8 mouse cellular contexts compared by ENCODE assay signal in the genomic region with DNA sequence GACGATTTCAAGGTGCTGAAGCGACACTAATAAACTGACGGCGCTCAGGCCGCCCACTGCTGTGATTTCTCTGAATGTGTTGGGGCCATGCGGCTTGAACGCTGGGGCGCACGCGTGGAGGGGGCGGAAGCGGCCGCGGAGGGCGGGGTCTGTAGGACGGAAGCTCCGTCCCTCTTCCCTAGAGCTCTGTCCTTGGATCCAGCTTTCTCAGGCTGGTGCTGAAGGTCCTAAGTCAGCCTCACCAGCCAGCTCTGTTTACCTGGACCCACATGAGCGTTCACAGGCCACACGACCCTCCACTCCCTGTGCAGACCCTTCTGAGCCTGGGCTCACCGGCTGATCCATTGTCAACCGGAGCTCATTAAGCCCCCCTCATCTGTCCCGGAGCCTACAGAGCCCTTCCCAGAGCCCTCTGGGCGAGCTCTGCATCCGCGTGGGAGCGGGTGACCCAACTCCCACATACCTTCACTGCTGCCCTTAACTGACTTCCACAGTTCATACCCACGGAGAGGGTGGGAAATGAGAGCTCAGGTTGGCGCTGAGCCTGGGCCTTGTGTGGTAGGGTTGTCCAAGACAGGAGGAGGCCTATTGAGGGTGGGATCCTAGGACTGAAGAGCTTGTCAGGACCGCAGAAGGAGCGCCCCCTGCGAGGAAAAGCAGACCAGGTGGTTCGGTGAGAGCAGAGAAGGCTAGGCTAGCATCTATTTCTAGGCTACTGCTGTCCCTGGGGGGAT. TPM values are rescaled to one million over a fixed set of nuclear protein-coding genes. Genes with fewer than 3 reads are reported as not detected.
DNase-seq lines count a peak whose midpoint lies in the region; ATAC-seq and TF ChIP-seq lines count a peak whose summit lies in the region.

A gene (plus strand): TSS at position 174 of the 734 bp plus-strand sequence.

- peak within 1 kb of the TSS; percentile 48 for H3K4me3 ChIP-seq in heart, embryonic 12.5 days
- H3K4me3 ChIP-seq in kidney, postnatal 0 days (replicated peaks; ENCODE audit: low read depth, low read length): peak within 1 kb of the TSS; percentile 35
- peak within 1 kb of the TSS; percentile 61 for H3K4me3 ChIP-seq in liver, adult 2 months (ENCODE audit: insufficient read depth, low read depth, low read length)
- H3K4me3 ChIP-seq in myocyte: no peak within 1 kb of the TSS

- TF ChIP-seq CTCF in kidney, postnatal 0 days (IDR thresholded peaks at IDR 0.05; ENCODE audit: low read depth): no peak
- 0 out of 2 replicates have a peak, but pooled peaks have one; percentile 2 for TF ChIP-seq CTCF in liver, adult 2 months (IDR thresholded peaks at IDR 0.05; ENCODE audit: low read depth, low read length)

- peaks cover 27% of the 10 kb centered on the region for H3K36me3 ChIP-seq in heart, embryonic 12.5 days
- peaks cover 17% of the 10 kb centered on the region; the same call in 1 of the 2 replicates for H3K36me3 ChIP-seq in kidney, postnatal 0 days (ENCODE audit: insufficient read depth, low read length)
- H3K36me3 ChIP-seq in liver, adult 2 months (ENCODE audit: control insufficient read depth, insufficient read depth, low read length): no peaks in the 10 kb centered on the region
- peaks cover 34% of the 10 kb centered on the region for H3K36me3 ChIP-seq in myocyte (ENCODE audit: control insufficient read depth, insufficient read depth)

- H3K27me3 ChIP-seq in heart, embryonic 12.5 days (replicated peaks): no peaks in the 10 kb centered on the region
- H3K27me3 ChIP-seq in kidney, postnatal 0 days (ENCODE audit: insufficient read depth, low read length): no peaks in the 10 kb centered on the region
- no peaks in the 10 kb centered on the region for H3K27me3 ChIP-seq in liver, adult 2 months (ENCODE audit: control insufficient read depth, insufficient read depth, low read length)
- H3K27me3 ChIP-seq in myocyte (ENCODE audit: control insufficient read depth, insufficient read depth, insufficient read length): no peaks in the 10 kb centered on the region

- peaks cover 21% of the 10 kb centered on the region for H3K4me1 ChIP-seq in heart, embryonic 12.5 days (replicated peaks)
- H3K4me1 ChIP-seq in kidney, postnatal 0 days (replicated peaks; ENCODE audit: insufficient read depth, low read length): 0 out of 2 replicates have a peak, but pooled peaks cover 10% of the 10 kb centered on the region
- H3K4me1 ChIP-seq in liver, adult 2 months (ENCODE audit: control insufficient read depth, insufficient read depth, low read length): peaks cover 6% of the 10 kb centered on the region

- peak; percentile 74 for TF ChIP-seq POLR2A in liver, adult 2 months (IDR thresholded peaks at IDR 0.05; ENCODE audit: extremely low read depth, insufficient read depth, low read length)
- TF ChIP-seq POLR2A in myocyte (IDR thresholded peaks at IDR 0.05; ENCODE audit: insufficient read length, low read depth): peak; percentile 11

- peak within 1 kb of the TSS; percentile 92 for H3K4me2 ChIP-seq in heart, embryonic 12.5 days
- H3K4me2 ChIP-seq in kidney, postnatal 0 days (ENCODE audit: low read length): peak within 1 kb of the TSS; percentile 76
- no peak within 1 kb of the TSS for H3K4me2 ChIP-seq in myocyte (ENCODE audit: low read depth)

- no peaks in the 10 kb centered on the region for H3K79me2 ChIP-seq in liver, adult 2 months (ENCODE audit: control insufficient read depth, insufficient read depth, low read length)
- no peaks in the 10 kb centered on the region for H3K79me2 ChIP-seq in myocyte (ENCODE audit: control insufficient read depth, insufficient read depth)

- no peaks in the 10 kb centered on the region for H3K9me3 ChIP-seq in heart, embryonic 12.5 days (replicated peaks)
- H3K9me3 ChIP-seq in kidney, postnatal 0 days (replicated peaks; ENCODE audit: low read length): no peaks in the 10 kb centered on the region

- WGBS in heart, embryonic 12.5 days: 5% methylated on average over 32 of the region's 32 CpGs
- 2% methylated on average over 32 of the region's 32 CpGs for WGBS in kidney, postnatal 0 days
- 6% methylated on average over 32 of the region's 32 CpGs for WGBS in liver, adult 2 months

- peak; percentile 72 for ATAC-seq in erythroid progenitor cell, adult 5-6 weeks (replicated peaks; ENCODE audit: low FRiP score, poor library complexity, severe bottlenecking)
- ATAC-seq in heart, embryonic 12.5 days (ENCODE audit: insufficient number of reproducible peaks, low FRiP score): peak; percentile 91
- ATAC-seq in kidney, postnatal 0 days (replicated peaks; ENCODE audit: low FRiP score, low read depth): peak; percentile 87

- H3K9ac ChIP-seq in heart, embryonic 12.5 days: peak within 1 kb of the TSS; percentile 72
- peak within 1 kb of the TSS; percentile 52 for H3K9ac ChIP-seq in kidney, postnatal 0 days (ENCODE audit: low read depth, low read length)
- peak within 1 kb of the TSS; percentile 73 for H3K9ac ChIP-seq in liver, adult 2 months (ENCODE audit: low read depth, low read length)

- peak within 1 kb of the TSS; percentile 89 for H3K27ac ChIP-seq in heart, embryonic 12.5 days (ENCODE audit: poor library complexity, severe bottlenecking)
- H3K27ac ChIP-seq in kidney, postnatal 0 days: peak within 1 kb of the TSS; percentile 87
- peak within 1 kb of the TSS; percentile 75 for H3K27ac ChIP-seq in liver, adult 2 months (replicated peaks; ENCODE audit: insufficient read depth, low read depth, low read length)

- peak; percentile 90 for DNase-seq in A20 (ENCODE audit: low read depth, low spot score)
- DNase-seq in brain, embryonic 18.5 days (ENCODE audit: low read depth, low spot score): peak; percentile 80
- DNase-seq in kidney, postnatal 0 days (ENCODE audit: low spot score): peak; percentile 92
- DNase-seq in liver, adult 2 months (ENCODE audit: extremely low read depth, low read depth, low spot score): peak; percentile 75
- peak; percentile 77 to 87 for DNase-seq in spleen, postnatal 4 days (ENCODE audit: low spot score in 2 of 2)

- no peak within 1 kb of the TSS for H3ac ChIP-seq in myocyte (ENCODE audit: control insufficient read depth, insufficient read length)

TF ChIP-seq in myocyte, 11 proteins besides CTCF, POLR2A, EP300 and RAD21:
- TF ChIP-seq USF1 (IDR thresholded peaks at IDR 0.05; ENCODE audit: low read depth): no peak
- TF ChIP-seq TCF3 (IDR thresholded peaks at IDR 0.05; ENCODE audit: insufficient read length, low read depth): no peak
- TF ChIP-seq SRF (IDR thresholded peaks at IDR 0.05; ENCODE audit: control insufficient read depth, insufficient read length, low read depth): no peak
- no peak for TF ChIP-seq CEBPB (IDR thresholded peaks at IDR 0.05; ENCODE audit: insufficient read depth, poor library complexity, severe bottlenecking)
- no peak for TF ChIP-seq REST (IDR thresholded peaks at IDR 0.05; ENCODE audit: insufficient read depth, insufficient read length)
- no peak for TF ChIP-seq TCF12 (IDR thresholded peaks at IDR 0.05; ENCODE audit: insufficient read depth, poor library complexity, severe bottlenecking)
- TF ChIP-seq POLR2AphosphoS2 (IDR thresholded peaks at IDR 0.05; ENCODE audit: insufficient read length, low read depth): no peak
- TF ChIP-seq MYOG (IDR thresholded peaks at IDR 0.05; ENCODE audit: control insufficient read depth in 1 of 3, insufficient read depth in 1 of 3, insufficient read length in 2 of 3, low read depth in 2 of 3): no peak
- no peak for TF ChIP-seq MYOD1 (IDR thresholded peaks at IDR 0.05; ENCODE audit: control insufficient read depth in 1 of 3, insufficient read length in 2 of 3, low read depth in 2 of 3)
- no peak for TF ChIP-seq E2F4 (IDR thresholded peaks at IDR 0.05; ENCODE audit: insufficient read depth)
- no peak for TF ChIP-seq MAX (IDR thresholded peaks at IDR 0.05; ENCODE audit: low read depth)

RNA-seq across cellular contexts. Expression of the gene that starts here (rescaled TPM):
- not detected in 2 replicates for total RNA-seq in erythroid progenitor cell, adult 5-6 weeks (2015; ENCODE audit: low replicate concordance)
- not detected in 2 replicates for total RNA-seq in erythroid progenitor cell, adult 5-6 weeks (2017; ENCODE audit: low replicate concordance)
- polyA plus RNA-seq in heart, embryonic 12.5 days (2016; fragmentation: Nextera tagmentation; extraction: Ambion mirVana): not detected in 2 replicates
- polyA plus RNA-seq in kidney, postnatal 0 days (2015; fragmentation: Nextera tagmentation; extraction: Ambion mirVana): not detected in 2 replicates
- 0.20 TPM in 1 of 2 replicates, not detected in the other for total RNA-seq in liver, adult 2 months (2014; rRNA removed)
- polyA plus RNA-seq in liver, adult 2 months (2012; rRNA removed): 0.10 and 0.12 TPM in 2 replicates
- polyA plus RNA-seq in myocyte (2012; fragmentation: generic; extraction: Trizol): 0.11 TPM

Comparison
In these comparisons a context has a peak if more than half of its experiments do, and no peak if none do; other contexts are left out.
1. Peak in ATAC-seq in erythroid progenitor cell, adult 5-6 weeks; RNA of the gene not detected or under 1 TPM.
2. Peak in ATAC-seq, H3K4me3 ChIP-seq, H3K27ac ChIP-seq, H3K9ac ChIP-seq and H3K4me2 ChIP-seq in heart, embryonic 12.5 days; RNA of the gene not detected or under 1 TPM.
3. Peak in DNase-seq, ATAC-seq, H3K4me3 ChIP-seq, H3K27ac ChIP-seq, H3K9ac ChIP-seq and H3K4me2 ChIP-seq in kidney, postnatal 0 days; RNA of the gene not detected or under 1 TPM.
4. Peak in DNase-seq, H3K4me3 ChIP-seq, H3K27ac ChIP-seq and H3K9ac ChIP-seq in liver, adult 2 months; RNA of the gene not detected or under 1 TPM.